Mouse (Mus musculus) lung, postnatal 4 days (tissue): ENCODE results near the gene Wbp4.

Experiments used
- DNase-seq, 2 experiments: peaks; one replicate each; pipeline ENCODE4 v3.0.0; 2021

Gene Wbp4

DNA sequence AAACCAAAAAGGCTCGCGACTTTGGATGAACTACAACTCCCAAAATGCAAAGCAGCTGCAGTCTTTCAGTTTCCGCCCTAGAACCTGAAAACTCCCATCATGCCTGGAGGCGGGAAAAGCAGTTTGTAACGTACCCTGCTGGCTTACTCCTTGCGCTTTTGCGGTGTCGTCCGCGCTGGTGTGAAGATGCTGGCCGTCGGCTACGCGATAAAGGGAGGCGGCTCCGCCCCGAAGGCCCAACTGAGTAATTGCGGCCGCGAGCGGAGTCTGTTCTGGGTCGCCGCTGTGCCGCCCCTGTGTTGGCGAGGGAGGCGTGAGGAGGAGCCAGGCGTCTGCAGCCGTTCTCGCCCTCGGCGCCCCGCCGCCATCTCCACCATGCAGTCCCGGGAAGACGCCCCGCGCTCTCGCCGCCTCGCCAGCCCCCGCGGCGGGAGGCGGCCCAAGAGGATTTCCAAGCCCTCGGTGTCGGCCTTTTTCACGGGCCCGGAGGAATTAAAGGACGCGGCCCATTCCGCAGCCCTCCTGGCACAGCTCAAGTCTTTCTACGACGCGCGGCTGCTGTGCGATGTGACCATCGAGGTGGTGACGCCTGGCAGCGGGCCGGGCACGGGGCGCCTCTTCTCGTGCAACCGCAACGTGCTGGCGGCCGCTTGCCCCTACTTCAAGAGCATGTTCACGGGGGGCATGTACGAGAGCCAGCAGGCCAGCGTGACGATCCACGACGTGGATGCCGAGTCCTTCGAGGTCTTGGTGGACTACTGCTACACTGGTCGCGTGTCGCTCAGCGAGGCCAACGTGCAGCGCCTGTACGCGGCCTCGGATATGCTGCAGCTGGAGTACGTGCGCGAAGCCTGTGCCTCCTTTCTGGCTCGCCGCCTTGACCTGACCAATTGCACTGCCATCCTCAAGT is 29.4 kb downstream of the Wbp4 start, which contains the start of gene Kbtbd6:
TSS of gene Kbtbd6 (plus strand) at position 155 of the 910 bp plus-strand sequence.
- DNase-seq: peak; percentile 81 to 83

DNA sequence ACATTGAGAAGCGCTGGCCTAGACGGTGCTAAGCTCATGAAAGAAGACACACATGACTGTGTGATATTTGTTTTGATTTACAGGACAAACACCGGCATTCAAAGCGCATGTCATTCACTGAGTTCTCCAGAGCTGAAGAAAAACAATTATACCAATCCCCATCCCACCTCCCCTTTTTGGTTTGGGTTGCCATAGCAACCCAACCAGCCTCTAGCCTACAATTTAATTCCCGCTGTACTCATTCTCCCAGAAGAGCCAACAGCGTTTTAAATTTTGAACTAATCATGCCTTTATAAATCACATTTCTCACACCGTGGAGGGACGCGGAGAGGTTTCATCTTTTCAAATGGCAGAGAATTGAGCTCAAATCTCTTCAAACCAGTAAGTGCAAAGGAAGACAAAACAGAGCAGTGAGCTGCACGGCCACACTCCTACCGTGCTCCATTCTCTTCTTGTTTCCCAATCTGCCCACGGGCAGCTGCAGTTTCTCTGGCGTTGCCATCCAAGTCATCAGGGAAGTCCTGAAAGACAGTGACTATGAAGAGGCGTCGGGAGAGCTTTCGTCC is 36.2 kb downstream of the Wbp4 start:
- no peak for DNase-seq

DNA sequence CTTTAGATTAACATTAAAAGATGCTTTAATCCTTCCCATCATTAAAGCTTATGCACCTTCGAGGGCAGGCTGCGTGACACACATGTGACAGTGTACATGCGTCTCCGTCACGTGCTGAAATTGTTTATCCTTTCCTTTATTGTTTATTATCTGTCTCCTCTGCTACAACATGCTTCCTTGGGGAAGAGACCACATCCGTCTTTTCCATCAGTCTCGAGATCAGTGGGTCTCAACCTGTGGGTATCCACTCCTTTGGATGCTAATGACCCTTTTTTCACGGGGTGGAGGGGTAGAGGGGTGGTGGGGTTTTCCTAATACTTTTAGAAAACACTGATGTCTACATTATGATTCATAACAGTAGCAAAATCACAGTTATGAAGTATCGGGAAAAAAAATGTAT is 36.7 kb downstream of the Wbp4 start:
- DNase-seq: no peak

DNA sequence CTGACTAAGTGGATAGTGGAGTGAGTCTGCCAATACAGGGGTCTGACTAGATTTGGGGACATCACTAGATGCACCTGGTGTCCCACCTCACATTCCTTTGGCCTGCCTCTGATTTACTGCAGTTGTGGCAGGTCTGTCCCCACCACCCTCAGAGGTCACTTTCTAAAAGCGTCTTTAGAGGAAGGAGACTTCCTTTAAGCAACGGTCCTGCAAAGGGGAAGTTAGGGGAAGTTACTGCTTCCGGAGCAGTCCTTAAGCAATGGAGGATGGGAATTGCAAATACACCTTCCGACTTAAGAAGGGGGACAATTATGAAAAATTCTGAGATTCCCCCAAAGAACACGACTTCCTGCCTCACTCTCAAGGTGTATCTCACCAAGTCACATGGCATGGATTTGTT is 39.9 kb downstream of the Wbp4 start:
- DNase-seq: peak in 1 of 2 experiments; percentile 8

DNA sequence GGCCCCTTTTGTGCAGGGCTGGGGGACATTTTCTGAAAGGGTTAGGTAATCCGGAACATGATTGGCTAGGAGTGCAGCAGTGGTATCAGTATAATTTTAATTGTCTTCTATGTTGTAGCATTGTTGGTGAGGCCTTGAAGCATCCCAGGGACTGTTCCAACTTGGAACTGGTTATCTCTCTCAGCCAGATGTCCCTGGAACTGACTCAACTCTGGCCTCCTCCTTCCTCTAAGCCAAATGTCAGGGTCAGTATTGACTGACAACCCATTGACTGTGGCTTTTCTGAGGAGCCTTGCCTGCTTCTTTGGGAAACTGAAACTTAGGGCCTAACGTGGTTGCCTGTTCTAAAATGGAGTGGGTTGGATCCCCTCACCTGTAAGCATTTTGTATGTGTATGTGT is 40.7 kb downstream of the Wbp4 start:
- DNase-seq: no peak

DNA sequence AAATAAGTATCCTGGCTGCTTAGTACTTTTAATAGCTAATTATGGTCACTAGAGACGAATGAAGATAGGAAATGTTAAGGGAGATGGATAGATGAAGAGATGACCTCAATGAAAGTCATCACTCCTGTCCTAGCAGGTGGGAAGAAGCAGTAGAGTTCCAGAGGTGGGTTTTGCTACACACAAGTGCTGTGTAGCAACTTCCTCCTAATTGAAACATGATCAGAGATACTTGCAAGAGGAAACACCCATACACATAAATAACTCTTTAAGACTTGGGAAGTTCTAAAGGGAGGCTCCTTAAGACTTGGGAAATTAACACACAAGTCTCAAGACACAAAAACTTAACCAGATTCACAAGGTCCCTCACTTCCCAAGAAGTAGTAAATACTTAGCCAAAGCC is 47.3 kb downstream of the Wbp4 start:
- DNase-seq: no peak

DNA sequence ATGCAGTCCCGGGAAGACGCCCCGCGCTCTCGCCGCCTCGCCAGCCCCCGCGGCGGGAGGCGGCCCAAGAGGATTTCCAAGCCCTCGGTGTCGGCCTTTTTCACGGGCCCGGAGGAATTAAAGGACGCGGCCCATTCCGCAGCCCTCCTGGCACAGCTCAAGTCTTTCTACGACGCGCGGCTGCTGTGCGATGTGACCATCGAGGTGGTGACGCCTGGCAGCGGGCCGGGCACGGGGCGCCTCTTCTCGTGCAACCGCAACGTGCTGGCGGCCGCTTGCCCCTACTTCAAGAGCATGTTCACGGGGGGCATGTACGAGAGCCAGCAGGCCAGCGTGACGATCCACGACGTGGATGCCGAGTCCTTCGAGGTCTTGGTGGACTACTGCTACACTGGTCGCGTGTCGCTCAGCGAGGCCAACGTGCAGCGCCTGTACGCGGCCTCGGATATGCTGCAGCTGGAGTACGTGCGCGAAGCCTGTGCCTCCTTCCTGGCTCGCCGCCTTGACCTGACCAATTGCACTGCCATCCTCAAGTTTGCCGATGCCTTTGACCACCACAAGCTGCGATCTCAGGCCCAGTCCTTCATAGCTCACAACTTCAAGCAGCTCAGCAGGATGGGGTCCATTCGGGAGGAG is 54.5 kb downstream of the Wbp4 start:
- peak in 1 of 2 experiments; percentile 34 for DNase-seq

DNA sequence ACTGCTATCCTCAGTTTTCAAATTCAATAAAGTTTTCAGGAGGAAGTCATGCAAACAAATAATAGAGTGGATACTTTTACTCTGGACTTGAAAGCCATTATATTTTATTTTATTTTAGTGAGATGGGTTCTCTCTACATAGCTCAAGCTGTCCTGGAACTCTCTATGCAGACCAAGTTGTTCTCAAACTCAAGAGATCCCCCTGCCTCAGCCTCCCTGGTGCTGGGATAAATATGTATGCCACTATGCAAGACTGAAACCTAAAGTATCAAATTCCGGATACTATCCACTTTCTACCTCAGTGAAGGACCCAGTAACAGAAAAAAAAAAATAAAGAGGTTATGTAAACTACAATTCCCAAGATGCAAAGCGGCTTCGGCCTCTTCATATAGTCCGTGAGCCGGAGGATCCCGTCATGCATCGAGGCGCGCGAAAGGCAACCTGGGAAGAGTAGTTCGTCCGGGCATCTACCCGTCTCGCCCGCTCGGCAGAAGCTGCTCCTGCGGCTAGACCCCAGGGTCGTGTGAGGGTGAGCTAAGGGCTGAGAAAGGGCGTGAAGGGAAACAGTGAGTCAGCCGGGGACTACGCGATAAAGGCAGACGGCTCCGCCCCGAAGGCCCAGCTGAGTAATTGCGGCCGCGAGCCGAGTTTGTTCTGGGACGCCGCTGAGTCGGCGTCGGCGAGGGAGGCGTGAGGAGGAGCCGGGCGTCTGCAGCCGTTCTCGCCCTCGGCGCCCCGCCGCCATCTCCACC is 55.2 kb downstream of the Wbp4 start, which contains the start of gene Kbtbd7:
TSS of gene Kbtbd7 (plus strand) at position 533 of the 751 bp plus-strand sequence.
- DNase-seq: peak; percentile 95 to 98

DNA sequence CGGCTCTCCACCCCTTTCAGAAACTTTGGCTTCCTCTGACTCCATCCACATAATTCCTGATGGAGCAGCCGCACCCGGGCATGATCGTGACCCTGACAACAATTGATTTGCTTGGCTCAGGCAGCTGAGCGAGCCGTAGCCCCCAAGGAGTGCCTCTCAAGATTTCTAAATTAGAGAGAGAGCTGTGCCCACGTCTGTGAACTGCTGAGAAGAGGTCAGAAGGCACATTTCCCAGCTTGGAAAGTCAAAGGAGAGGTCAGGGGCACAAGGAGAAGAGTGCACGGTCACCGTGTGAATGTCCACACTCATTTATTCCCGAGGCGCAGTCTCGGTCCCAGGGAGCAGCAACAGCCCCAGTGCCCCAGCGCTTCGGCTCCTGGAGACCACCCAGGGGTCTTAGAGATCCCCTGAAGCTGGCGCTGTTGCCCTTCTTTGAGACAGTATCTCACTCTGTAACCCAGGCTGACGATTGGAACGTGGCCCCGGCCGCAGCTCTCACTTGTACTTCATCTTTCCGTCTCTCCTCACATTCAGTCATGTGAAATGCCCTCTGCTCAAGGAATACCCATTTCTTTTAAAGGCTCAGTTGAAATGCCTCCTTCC is 61.1 kb downstream of the Wbp4 start:
- no peak for DNase-seq

DNA sequence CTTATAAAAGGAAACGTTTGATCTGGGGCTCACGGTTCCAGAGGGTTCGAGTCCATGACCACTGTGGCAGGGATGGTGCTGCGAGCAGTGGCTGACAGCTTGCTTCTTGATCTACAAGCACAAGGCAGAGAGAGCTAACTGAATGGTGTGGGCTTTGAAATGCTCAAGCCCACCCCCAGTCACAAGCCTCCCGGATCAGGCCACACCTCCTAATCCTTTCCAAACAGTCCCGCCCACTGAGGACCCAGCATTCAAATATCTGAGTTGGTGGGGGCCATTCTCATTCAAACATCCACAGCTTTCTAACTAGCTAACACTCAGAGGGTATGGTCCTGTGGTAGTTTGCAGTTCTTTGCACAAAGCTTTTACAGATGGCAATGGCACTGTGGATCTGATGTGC is 68.2 kb downstream of the Wbp4 start:
- DNase-seq: no peak

DNA sequence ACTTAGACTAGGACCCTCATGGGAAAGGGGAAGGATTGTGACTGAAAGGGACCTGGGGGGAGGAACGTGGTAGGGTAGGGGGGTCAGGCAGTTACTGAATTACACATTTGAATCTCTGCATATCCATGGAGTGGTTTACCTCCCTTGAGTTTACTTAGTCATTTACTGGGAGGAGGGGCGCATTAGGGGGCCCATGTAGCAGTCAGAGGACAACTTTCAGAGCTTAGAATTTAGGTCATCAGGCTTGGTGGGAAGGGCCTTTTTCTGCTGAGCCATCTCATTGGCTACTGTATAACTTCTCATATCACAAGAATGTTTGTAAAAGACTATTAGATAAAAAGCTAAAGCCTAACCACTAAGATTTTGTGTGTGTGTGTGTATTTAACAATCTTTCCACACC is 70.7 kb downstream of the Wbp4 start:
- DNase-seq: no peak
